Mouse (Mus musculus) layer of hippocampus, adult 2 months (tissue): ENCODE results near the gene Mpv17l2. TPM values are rescaled to one million over a fixed set of nuclear protein-coding genes. Genes with fewer than 3 reads are reported as not detected.

Experiments
- DNase-seq, 2 experiments: peaks; one replicate each; pipeline ENCODE4 v3.0.0; 2022; ENCODE audit warnings: low spot score in 2 of 2
- H3K27ac ChIP-seq: fragments of 200-600 bp; 2 replicates; pipeline ENCODE4 v1.8.1; 2022
- H3K4me3 ChIP-seq: fragments of 200-600 bp; 2 replicates; pipeline ENCODE4 v1.8.1; 2022; ENCODE audit warnings: mild to moderate bottlenecking
- CTCF ChIP-seq: fragments of 200-600 bp; conservative IDR thresholded peaks from 2 replicates; pipeline ENCODE4 v1.8.1; 2022; ENCODE audit warnings: antibody characterized with exemption, mild to moderate bottlenecking, moderate library complexity
- long read RNA-seq, 2 experiments: library from polyadenylated mRNA; stranded (forward); transcript quantifications; one replicate each; pipeline ENCODE4 v2.0.0; 2021; ENCODE audit warnings: borderline mapping rate in 2 of 2
- total RNA-seq, 2 experiments: library from RNA; stranded (reverse); gene quantifications; 2 replicates each; pipeline ENCODE4 v1.2.3; 2021

Gene Mpv17l2
- 10 to 100 TPM; 36.5 to 42.7 TPM for total RNA-seq
- long read RNA-seq, experiment 1, transcript Mpv17l2-201 (5 exons, 980 nt): major isoform, 17 of 21 reads
- long read RNA-seq, experiment 1, partial matches to known transcripts: 1 of 21 reads
- long read RNA-seq, experiment 1, other reads (novel, unspliced or antisense): 3 of 21 reads
- long read RNA-seq, experiment 2, transcript Mpv17l2-201 (5 exons, 980 nt): major isoform, 22 of 34 reads
- long read RNA-seq, experiment 2, partial matches to known transcripts: 5 of 34 reads
- long read RNA-seq, experiment 2, other reads (novel, unspliced or antisense): 7 of 34 reads

DNA sequence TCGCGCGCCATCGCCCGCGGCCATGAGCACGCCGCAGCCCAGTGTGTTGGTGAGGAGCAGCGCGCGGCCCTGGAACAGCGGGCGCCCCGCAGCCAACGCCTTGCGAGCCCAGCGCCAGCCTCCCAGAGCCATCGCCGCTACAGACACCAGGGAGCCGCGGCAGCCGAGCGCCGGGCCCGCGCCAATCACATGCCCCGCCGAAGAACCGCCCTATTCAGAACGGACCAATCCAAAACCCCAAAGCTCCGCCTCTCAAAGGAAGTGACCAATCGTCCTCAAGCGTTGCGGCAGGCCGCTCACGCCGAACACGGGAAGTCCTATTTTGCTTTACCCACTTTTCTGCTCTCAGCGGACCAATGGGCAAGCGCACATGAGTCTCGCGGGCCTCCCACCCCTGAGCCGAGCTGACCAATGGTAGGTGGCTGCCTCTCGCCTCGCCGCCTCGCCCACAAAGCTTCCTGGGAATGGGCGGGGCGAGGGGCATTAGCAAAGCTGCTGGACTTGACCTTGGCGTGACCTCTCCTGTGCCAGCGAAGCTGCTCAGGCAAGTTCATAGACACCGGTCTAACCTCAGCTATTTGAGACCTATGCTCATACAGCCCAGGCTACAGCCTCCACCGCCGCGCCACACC, at the start of gene Mpv17l2:
Gene Mpv17l2 (minus strand): TSS at position 172 of the 632 bp plus-strand sequence.
- Histone ChIP-seq H3K4me3 (peak within 1 kb of the TSS; percentile 92), H3K27ac (peak within 1 kb of the TSS; percentile 94)
- TF ChIP-seq CTCF: no peak
- peak; percentile 95 to 99 for DNase-seq

DNA sequence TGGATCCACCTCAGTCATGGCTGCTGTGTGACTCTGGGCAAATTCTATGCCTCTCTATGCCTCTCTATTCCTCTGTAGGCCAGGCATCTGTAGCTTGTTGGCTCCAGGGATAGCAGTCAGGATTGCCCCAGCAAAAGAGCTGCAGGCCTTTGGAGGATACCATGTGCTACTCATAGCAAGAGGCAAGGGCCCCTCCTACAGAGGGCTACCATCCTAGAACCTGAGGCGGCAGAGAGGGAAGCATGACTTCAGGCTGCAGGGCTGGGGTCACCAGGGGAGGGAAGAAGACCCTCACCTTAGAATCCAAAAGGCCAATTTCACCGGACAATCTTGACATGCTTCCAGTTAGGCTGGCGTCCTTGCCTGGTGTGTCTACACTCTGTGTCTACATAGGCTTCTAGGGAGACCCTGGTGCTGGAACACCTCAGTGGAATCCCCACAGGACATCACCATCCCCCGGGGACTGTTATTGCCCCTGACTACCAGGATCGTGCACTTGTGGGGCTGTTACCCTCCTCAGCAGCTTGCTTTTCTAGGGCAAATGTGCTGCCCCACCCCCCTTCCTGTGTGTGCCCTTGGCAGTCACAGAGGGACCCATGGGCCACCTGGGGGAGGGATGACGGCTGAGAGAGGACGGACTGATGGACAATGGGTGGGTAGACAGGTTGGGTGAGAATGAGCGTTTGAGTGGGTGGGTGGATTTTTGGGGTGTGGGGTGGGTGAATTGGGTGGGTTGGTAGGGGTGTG, 48.4 kb upstream of the Mpv17l2 start:
- DNase-seq: no peak
- no peak for TF ChIP-seq CTCF
- no peak overlapping the region for H3K4me3 ChIP-seq
- H3K27ac ChIP-seq: peak overlapping the region; percentile 59; the same call in 1 of the 2 replicates

DNA sequence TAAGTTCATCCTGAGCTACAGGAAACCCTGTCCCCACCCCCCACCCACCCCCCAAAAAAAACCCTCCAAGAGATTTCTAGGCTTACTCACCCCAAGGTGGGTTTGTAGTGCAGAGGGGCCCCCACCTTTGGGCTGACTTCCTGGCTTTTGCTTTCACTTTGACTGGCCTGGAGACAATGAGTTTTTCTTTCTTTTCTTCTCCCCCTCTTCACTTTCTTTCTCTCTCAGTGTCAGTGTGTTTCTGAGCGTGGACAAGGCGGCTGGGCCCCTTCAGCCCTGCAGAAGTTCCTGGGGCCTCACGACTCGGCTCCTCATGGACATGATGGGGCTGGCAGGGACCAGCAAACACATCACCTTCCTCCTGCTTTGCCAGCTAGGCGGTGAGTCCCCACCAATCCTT, 47.5 kb upstream of the Mpv17l2 start, which contains the start of gene Il12rb1:
Gene Il12rb1 (plus strand): TSS at position 211 of the 400 bp plus-strand sequence.
- no peak for DNase-seq
- peak within 1 kb of the TSS; percentile 70 for H3K27ac ChIP-seq
- no peak for TF ChIP-seq CTCF
- H3K4me3 ChIP-seq: no peak within 1 kb of the TSS

DNA sequence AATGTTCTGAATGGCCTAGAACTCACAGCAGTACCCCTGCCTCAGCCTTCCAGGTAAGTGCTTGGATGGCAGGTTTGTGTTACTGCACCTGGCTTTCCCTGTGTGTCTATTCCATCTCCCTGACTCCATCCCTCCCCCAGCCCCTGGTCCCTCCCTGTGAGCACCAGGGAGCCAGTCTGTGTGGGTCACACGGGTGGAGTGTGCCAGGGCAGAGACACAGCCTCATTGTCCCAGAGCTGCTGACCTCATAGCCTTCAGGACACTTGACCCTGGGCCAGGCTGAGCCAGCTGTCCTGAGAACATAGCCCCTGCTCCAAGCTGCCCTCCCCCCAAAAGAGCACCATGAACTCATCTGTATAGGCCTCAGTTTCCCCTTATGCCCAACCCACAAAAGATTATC, 46.6 kb upstream of the Mpv17l2 start:
- no peak overlapping the region for H3K4me3 ChIP-seq
- TF ChIP-seq CTCF: no peak
- DNase-seq: no peak
- peak overlapping the region; percentile 70 for H3K27ac ChIP-seq

DNA sequence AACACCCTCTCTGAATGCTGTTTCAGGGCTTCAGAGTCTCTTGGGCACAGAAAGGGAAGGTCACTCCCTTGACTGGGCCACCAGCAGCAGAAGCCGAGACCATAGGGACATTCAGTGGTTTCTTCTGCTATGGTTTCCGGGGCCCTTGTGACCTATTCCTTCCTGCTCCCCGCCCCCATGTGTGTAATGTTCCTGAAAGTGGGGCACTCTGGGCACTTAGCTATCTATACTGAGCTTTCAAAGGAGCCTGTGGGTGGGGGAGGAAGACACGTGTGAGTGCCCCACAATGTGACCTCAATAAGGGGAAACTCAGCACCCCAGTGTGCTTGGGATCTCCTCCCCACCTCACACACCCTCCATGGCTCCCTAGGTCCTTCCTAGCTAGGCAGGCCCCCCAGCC, 45.8 kb upstream of the Mpv17l2 start:
- TF ChIP-seq CTCF: no peak
- DNase-seq: no peak
- Histone ChIP-seq H3K27ac (peak overlapping the region; percentile 70), H3K4me3 (no peak overlapping the region)

DNA sequence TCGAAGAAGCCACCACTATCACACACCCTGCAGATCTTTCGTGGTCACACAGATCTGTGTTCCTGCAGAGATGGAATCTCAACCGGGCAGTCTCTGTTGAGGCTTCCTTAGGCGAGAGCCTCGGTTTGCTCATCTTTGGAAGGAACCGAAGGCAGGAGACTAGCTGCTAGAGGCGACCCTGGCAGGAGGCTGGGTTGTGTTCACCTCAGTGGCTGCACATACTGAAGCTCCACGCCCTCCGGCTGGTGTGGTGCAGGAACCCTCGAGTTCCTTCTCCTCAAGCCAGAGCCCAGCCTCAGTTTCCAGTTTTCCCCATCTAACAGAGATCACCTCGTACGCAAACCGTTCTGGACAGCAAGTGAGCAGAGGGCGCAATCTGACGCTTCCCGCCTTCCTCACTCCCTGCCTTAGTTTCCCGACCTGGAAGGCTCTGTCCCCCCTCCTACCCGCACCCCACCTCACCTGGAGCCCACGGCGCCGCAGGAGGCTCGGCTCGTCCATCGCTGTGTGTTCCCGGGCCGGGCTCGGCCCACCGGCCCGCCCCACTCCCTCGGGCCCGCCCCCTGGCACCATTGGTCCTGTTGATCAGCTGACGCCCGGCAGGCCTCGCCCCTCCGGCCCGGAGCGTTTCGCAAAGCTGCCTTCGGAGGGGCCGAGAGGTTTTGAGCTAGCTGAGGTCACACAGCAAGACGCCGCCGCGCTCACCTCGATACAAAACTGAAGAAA, 43.9 kb upstream of the Mpv17l2 start, which contains the start of gene Mast3:
Gene Mast3 (minus strand): TSS at position 574 of the 726 bp plus-strand sequence.
- H3K27ac ChIP-seq: peak within 1 kb of the TSS; percentile 99
- H3K4me3 ChIP-seq: peak within 1 kb of the TSS; percentile 66
- DNase-seq: peak; percentile 82 to 87
- no peak for TF ChIP-seq CTCF

DNA sequence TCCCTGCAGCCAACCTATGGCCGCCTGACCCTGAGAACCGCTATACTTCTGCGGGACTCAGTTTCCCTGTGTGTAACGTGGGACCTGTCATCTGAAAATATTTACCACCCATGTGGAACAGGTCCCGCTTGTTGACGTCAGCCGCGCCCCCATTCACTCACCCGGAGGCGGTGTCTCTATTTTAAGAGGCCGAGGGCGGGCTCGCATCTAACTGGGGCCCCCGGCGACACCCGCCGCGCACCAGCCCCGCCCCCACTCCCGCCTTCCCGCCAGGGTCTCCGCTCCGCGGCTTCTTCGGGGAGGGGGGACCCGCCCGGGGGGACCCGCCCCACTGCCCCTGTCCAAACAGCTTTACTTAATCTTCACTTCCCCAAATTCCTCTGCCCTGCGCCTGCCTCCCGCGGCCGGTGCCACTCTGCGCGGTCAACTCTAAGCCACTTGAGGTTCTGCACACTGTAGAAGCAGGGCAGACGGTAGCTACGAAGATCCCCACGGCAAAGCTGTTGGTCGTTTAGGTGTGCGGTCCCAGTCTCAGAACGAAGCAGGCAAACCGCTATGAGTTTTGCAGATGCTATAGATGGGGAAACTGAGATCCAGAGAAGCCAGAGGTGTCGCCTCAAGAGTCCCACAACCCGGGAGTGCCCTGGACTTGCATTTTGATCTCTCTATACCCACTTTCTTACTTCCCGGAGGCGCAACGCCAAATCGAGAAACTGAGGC, 43.2 kb upstream of the Mpv17l2 start:
- peak overlapping the region; percentile 99 for H3K27ac ChIP-seq
- DNase-seq: peak; percentile 70 to 75

DNA sequence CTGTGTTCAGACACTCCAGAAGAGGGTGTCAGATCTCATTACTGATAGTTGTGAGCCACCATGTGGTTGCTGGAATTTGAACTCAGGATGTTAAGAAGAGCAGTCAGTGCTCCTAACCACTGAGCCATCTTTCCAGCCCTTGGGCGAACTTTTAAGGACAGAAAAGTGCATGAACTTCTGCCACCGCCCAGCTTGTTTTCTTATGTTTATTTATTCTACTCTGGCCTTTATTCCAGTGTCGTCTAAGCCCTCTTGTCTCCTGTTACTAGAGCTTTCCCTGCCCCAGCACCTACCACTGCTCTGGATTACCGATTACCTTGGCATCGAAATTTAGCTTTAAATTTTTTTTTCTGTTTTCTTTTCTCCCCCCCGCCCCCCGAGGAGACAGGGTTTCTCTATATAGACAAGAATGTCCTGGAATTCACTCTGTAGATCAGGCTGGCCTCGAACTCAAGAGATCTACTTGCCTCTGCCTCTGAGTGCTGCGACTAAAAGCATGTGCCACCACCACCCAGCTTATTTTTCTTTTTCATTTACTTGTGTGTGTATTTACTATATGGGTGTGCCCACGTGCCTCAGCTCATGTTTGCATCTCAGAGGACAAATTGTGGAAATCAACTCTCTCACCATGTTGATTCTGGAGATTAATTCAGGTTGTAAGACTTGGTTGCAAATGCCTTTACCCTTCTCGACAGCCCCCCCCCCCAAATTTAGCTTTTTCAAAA, 42.2 kb upstream of the Mpv17l2 start:
- Histone ChIP-seq H3K27ac (peak overlapping the region; percentile 99), H3K4me3 (peak overlapping the region; percentile 66)
- no peak for DNase-seq
- TF ChIP-seq CTCF: peak; percentile 38

More for the DNA sequence above, 43.2 kb upstream of the Mpv17l2 start:
- TF ChIP-seq CTCF: no peak
- H3K4me3 ChIP-seq: peak overlapping the region; percentile 66

DNA sequence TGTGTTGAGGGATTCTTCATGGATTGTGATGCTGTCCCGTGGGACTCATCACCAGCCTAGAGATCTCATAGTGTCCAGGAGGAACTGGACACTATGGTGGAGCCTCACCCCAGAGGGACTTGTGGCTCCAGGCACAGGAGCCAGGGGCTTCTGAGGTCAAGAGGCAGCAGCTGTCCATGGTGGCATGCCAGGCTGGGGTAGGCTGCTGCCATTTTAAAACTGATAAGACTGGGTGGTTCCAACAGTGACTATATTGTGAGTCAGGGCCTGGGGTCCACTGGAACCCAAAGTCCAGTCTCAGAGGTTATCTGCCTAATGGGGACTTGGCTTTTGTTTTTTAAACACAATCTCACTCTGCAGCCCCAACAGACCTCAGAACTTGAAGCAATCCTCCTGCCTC, 41.1 kb upstream of the Mpv17l2 start:
- DNase-seq: no peak
- no peak for TF ChIP-seq CTCF
- Histone ChIP-seq H3K27ac (peak overlapping the region; percentile 99), H3K4me3 (peak overlapping the region; percentile 11; the same call in 1 of the 2 replicates)

DNA sequence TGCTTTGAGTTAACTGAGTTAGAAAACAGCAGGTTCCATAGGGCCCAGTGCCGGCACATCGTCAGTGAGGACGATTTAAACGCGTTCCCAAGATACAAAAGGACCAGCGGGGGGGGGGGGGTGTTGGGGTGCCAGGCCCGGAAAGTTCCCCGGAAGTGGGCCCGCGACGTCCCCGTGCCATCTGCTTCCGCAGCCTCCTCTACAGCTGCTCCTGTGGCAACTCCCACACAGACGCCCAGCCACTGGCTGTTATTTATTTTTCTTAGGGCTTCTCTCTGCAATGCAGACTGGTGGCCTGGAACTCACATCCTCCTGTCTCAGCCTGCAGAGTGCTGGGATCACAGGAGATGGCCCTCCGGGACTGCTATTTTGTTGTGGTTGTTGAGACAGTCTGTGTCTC, 40.4 kb upstream of the Mpv17l2 start:
- peak; percentile 86 to 89 for DNase-seq
- peak overlapping the region; percentile 99 for H3K27ac ChIP-seq
- no peak for TF ChIP-seq CTCF
- no peak overlapping the region for H3K4me3 ChIP-seq

DNA sequence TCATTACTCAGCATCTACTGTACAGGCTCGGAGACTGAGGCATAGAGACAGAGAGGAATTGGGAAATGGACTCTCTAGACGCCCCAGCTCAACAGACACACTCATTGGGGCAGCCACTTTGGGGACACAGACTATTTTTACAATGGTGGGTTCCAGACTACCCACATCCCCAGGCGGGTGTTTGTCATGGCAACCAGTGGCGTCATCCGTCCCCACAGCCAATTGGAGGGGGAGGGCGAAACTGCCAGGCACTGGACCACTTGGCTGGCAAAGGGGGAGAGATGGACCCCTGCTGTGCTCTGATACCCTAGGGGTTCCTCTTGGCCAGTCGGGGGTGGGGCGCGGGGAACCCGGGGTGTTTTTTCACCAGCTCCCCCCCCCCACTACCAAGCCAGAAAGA, 39.9 kb upstream of the Mpv17l2 start:
- Histone ChIP-seq H3K27ac (peak overlapping the region; percentile 99), H3K4me3 (peak overlapping the region; percentile 28; the same call in 1 of the 2 replicates)
- no peak for TF ChIP-seq CTCF
- peak in 1 of 2 experiments; percentile 63 for DNase-seq

DNA sequence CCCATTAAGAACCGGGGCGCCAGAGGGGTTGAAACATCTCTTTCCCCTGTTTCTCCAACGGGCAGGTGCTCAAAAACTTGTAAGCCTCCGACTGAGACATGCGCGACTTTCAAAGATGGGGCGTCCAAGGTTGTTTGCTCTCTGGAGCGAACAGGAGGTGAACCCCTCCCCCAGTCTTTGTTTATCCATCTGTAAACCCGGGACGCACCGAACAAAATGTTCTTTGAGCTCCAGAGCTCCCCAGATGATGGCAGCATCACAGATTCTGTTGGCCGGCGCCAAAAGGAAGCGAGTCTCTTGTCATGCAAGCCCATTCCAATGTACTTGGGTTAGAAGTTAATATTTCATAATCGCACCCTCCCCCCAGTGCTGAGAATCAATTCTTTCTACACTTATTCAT, 37.5 kb upstream of the Mpv17l2 start:
- H3K27ac ChIP-seq: peak overlapping the region; percentile 99

More for the DNA sequence above, 37.5 kb upstream of the Mpv17l2 start:
- DNase-seq: peak; percentile 71 to 83
- peak overlapping the region; percentile 82 for H3K4me3 ChIP-seq
- TF ChIP-seq CTCF: 0 out of 2 replicates have a peak, but pooled peaks have one; percentile 9
